23 mouse cellular contexts compared by ENCODE assay signal in genomic region chr3:135001270-135001669, GRCm38 (mm10).
A peak's percentile ranks its signal among the peaks of the same experiment; 100 is the strongest.
DNase-seq lines count a peak whose midpoint lies in the region; TF ChIP-seq lines count a peak whose summit lies in the region.
"Had no signal": no experiment of that assay in that cellular context is flagged by ENCODE, and none has a peak within 500 bp of the region (broad histone marks: within the 10 kb centered on the region; RNA-seq: fewer than 3 reads in every experiment).

No protein-coding gene starts in this region.

- intact Hi-C loops in left cerebral cortex, adult 2 months (cut with DNase I) = loop anchor here (10.0 kb wide), 1 partner anchor 346 kb away; no protein-coding TSS in a partner anchor

- in situ Hi-C loops in CH12.LX (cut with MboI; ENCODE audit: low pct_ligation_motif_present, low pct_unique_long_range_greater_than_20kb, low sequenced_read_pairs) = loop anchor here (10.0 kb wide), 1 partner anchor 204 kb away; no protein-coding TSS in a partner anchor

- H3K9me3 ChIP-seq in CH12.LX (replicated peaks; ENCODE audit: low read length) = no peaks in the 10 kb centered on the region
- H3K9me3 ChIP-seq: embryonic facial prominence, embryonic 13.5 days; forebrain, embryonic 13.5 days; heart, embryonic 15.5 days; hindbrain, embryonic 13.5 days had no signal

- TF ChIP-seq CTCF in left cerebral cortex, adult 2 months (IDR thresholded peaks at IDR 0.05) = peak; percentile 22
- peak in 1 of 2 experiments; percentile 77; a peak in 3 of 4 replicates for TF ChIP-seq CTCF in CH12.LX (conservative IDR thresholded peaks at IDR 0.05 in 1 of 2, IDR thresholded peaks at IDR 0.05 in 1 of 2; ENCODE audit: low read depth in 2 of 2, low read length in 2 of 2)

- no peaks in the 10 kb centered on the region for H3K27me3 ChIP-seq in CH12.LX (replicated peaks)
- no peaks in the 10 kb centered on the region for H3K27me3 ChIP-seq in splenic B cell, adult 2 months (ENCODE audit: control insufficient read depth, insufficient read depth, low read length, poor library complexity, severe bottlenecking)
- H3K27me3 ChIP-seq: embryonic facial prominence, embryonic 13.5 days; forebrain, embryonic 13.5 days; heart, embryonic 15.5 days; hindbrain, embryonic 13.5 days had no signal

- H3K27ac ChIP-seq in left cerebral cortex, adult 2 months = no peak overlapping the region
- H3K27ac ChIP-seq in CH12.LX (ENCODE audit: insufficient read depth, low read depth) = no peak overlapping the region
- H3K27ac ChIP-seq: embryonic facial prominence, embryonic 13.5 days; forebrain, embryonic 13.5 days; heart, adult 2 months; heart, embryonic 15.5 days; hindbrain, embryonic 13.5 days; hindbrain, postnatal 0 days had no signal

- H3K9ac ChIP-seq in CH12.LX (ENCODE audit: insufficient read depth, low read depth) = no peak overlapping the region
- H3K9ac ChIP-seq: embryonic facial prominence, embryonic 13.5 days; forebrain, embryonic 13.5 days; forebrain, postnatal 0 days; heart, embryonic 15.5 days; hindbrain, embryonic 13.5 days had no signal

- H3K4me2 ChIP-seq in CH12.LX (ENCODE audit: insufficient read depth, low read depth, poor library complexity, severe bottlenecking) = no peak overlapping the region
- H3K4me2 ChIP-seq: embryonic facial prominence, embryonic 13.5 days; forebrain, embryonic 13.5 days; heart, embryonic 11.5 days; heart, embryonic 15.5 days; hindbrain, embryonic 13.5 days had no signal

- no peak for TF ChIP-seq POLR2A in CH12.LX (IDR thresholded peaks at IDR 0.05; ENCODE audit: low read depth, low read length)

- TF ChIP-seq EP300 in CH12.LX (IDR thresholded peaks at IDR 0.05; ENCODE audit: low read length) = no peak

- no peaks in the 10 kb centered on the region for H3K4me1 ChIP-seq in CH12.LX (ENCODE audit: control insufficient read depth in 1 of 2, insufficient read depth in 2 of 2)
- H3K4me1 ChIP-seq: embryonic facial prominence, embryonic 13.5 days; forebrain, embryonic 13.5 days; heart, embryonic 15.5 days; hindbrain, embryonic 13.5 days had no signal

- peak; percentile 69 for TF ChIP-seq RAD21 in CH12.LX (IDR thresholded peaks at IDR 0.05; ENCODE audit: low read depth, low read length)

- no peaks in the 10 kb centered on the region for H3K79me2 ChIP-seq in CH12.LX (replicated peaks; ENCODE audit: control insufficient read depth, extremely low read depth, insufficient read depth, poor library complexity, severe bottlenecking)

- dilution Hi-C loops in CH12.LX (cut with MboI; ENCODE audit: extremely low pct_ligation_motif_present, extremely low pct_unique_long_range_greater_than_20kb, low sequenced_read_pairs) = no loop called here

- peak; percentile 19 for DNase-seq in heart, adult 11 months
- no peak for DNase-seq in heart, adult 18-20 months
- no peak for DNase-seq in left cerebral cortex, adult 2 months (ENCODE audit: extremely low spot score in 1 of 2, low spot score in 2 of 2)
- DNase-seq in left cerebral cortex, adult 9 months (ENCODE audit: low spot score in 2 of 2) = no peak
- DNase-seq in CH12.LX (ENCODE audit: extremely low read depth) = peak; percentile 51
- peak; percentile 2 for DNase-seq in splenic B cell, adult 2 months (ENCODE audit: low read depth, low spot score)
- DNase-seq in ovary, postnatal 14 days (ENCODE audit: low spot score) = no peak
- DNase-seq in MN1 (ENCODE audit: low spot score) = no peak
- DNase-seq: adrenal gland, postnatal 10 days; B cell, adult 2 months; cerebellum, adult 11 months; cerebellum, adult 8-10 months; cerebellum, postnatal 14 days; forebrain, postnatal 0 days; gastrocnemius, postnatal 36 days; heart, adult 2 months; heart, postnatal 14 days had no signal

- no peak overlapping the region for H3K4me3 ChIP-seq in left cerebral cortex, adult 2 months
- no peak overlapping the region for H3K4me3 ChIP-seq in CH12.LX (replicated peaks in 1 of 3; ENCODE audit: low read depth in 2 of 3, low read length in 2 of 3, poor library complexity in 1 of 3)
- H3K4me3 ChIP-seq: embryonic facial prominence, embryonic 13.5 days; forebrain, embryonic 13.5 days; heart, adult 2 months; heart, embryonic 15.5 days; hindbrain, embryonic 13.5 days had no signal

- H3K36me3 ChIP-seq in CH12.LX (replicated peaks in 1 of 2; ENCODE audit: control insufficient read depth in 1 of 2, insufficient read depth in 1 of 2, low read length in 1 of 2) = no peaks in the 10 kb centered on the region
- H3K36me3 ChIP-seq in splenic B cell, adult 2 months (ENCODE audit: control insufficient read depth, insufficient read depth, low read length, poor library complexity, severe bottlenecking) = no peaks in the 10 kb centered on the region
- H3K36me3 ChIP-seq: embryonic facial prominence, embryonic 13.5 days; heart, embryonic 15.5 days; hindbrain, embryonic 13.5 days had no signal

TF ChIP-seq in CH12.LX, 34 proteins besides CTCF, POLR2A, EP300 and RAD21:
- TF ChIP-seq ZC3H11A (IDR thresholded peaks at IDR 0.05; ENCODE audit: low read depth, low read length) = peak; percentile 31; the same call in 1 of the 2 replicates
- TF ChIP-seq TBP (conservative IDR thresholded peaks at IDR 0.05; ENCODE audit: low read depth, low read length) = no peak
- peak; percentile 82 for TF ChIP-seq SMC3 (IDR thresholded peaks at IDR 0.05; ENCODE audit: low read depth, low read length)
- no peak for TF ChIP-seq HCFC1 (IDR thresholded peaks at IDR 0.05; ENCODE audit: low read depth, low read length)

Comparison
In these comparisons a context has a peak if more than half of its experiments do, and no peak if none do; other contexts are left out.
1. DNase-seq: peak in heart, adult 11 months (single experiment), CH12.LX (single experiment) and splenic B cell, adult 2 months (single experiment); none in heart, adult 18-20 months (0 of 2), left cerebral cortex, adult 2 months (0 of 2), left cerebral cortex, adult 9 months (0 of 2), ovary, postnatal 14 days (single experiment) and MN1 (single experiment).